Mouse (Mus musculus) ovary, adult 18-20 months (tissue): Measurements from ENCODE around the gene Nr2e3.
"Not testable (repeated sequence)": the region's sequence is repeated elsewhere in the genome, so short reads cannot be mapped to it uniquely, and the experiment has no call there.

Experiments used
- DNase-seq: peaks from one replicate; pipeline ENCODE4 v3.0.0; 2022; ENCODE audit warnings: low spot score, mixed read lengths

Gene Nr2e3

GRCm38 (mm10) chr9:59951001-59951750 is 9.3 kb downstream of the Nr2e3 start:
- DNase-seq: no peak

GRCm38 (mm10) chr9:59949981-59950380 is 10.5 kb downstream of the Nr2e3 start:
- no peak for DNase-seq

GRCm38 (mm10) chr9:59949511-59949910 is 10.9 kb downstream of the Nr2e3 start:
- no peak for DNase-seq

GRCm38 (mm10) chr9:59948691-59949250 is 11.7 kb downstream of the Nr2e3 start:
- no peak for DNase-seq

GRCm38 (mm10) chr9:59948226-59948625 is 12.2 kb downstream of the Nr2e3 start:
- no peak for DNase-seq

- DNase-seq: no peak
These were observed 13.2 kb downstream of the Nr2e3 start for GRCm38 (mm10) chr9:59947271-59947670.

- DNase-seq: no peak
These were observed 15.2 kb downstream of the Nr2e3 start for GRCm38 (mm10) chr9:59945241-59945640.

GRCm38 (mm10) chr9:59943826-59944225 is 16.6 kb downstream of the Nr2e3 start:
- no peak for DNase-seq

GRCm38 (mm10) chr9:59942501-59943085 is 17.9 kb downstream of the Nr2e3 start:
- no peak for DNase-seq

- no peak for DNase-seq
These were observed 18.5 kb downstream of the Nr2e3 start for GRCm38 (mm10) chr9:59941885-59942350.

GRCm38 (mm10) chr9:59940913-59941884 is 19.3 kb downstream of the Nr2e3 start:
- no peak for DNase-seq

- DNase-seq: no peak
These were observed 20.8 kb downstream of the Nr2e3 start for GRCm38 (mm10) chr9:59939691-59940090.

- DNase-seq: no peak
These were observed 21.9 kb downstream of the Nr2e3 start for GRCm38 (mm10) chr9:59938529-59938928.

GRCm38 (mm10) chr9:59935866-59936265 is 24.6 kb downstream of the Nr2e3 start:
- not testable (repeated sequence) for DNase-seq

- no peak for DNase-seq
These were observed 30.2 kb downstream of the Nr2e3 start for GRCm38 (mm10) chr9:59930248-59930647.

GRCm38 (mm10) chr9:59914761-59915160 is 45.7 kb downstream of the Nr2e3 start:
- no peak for DNase-seq

- no peak for DNase-seq
These were observed 57.1 kb downstream of the Nr2e3 start for GRCm38 (mm10) chr9:59903382-59903781.
